Mouse (Mus musculus) ES-E14 (cell line): ENCODE results near the gene Tsks. TPM values are rescaled to one million over a fixed set of nuclear protein-coding genes. Genes with fewer than 3 reads are reported as not detected.

Experiments
- DNase-seq: peaks from one replicate; pipeline ENCODE4 v3.0.0-alpha.2; 2013; ENCODE audit warnings: low read depth, low spot score
- H3K27ac ChIP-seq: 2 replicates; pipeline ENCODE4 v1.5.1; 2012; ENCODE audit warnings: low read depth, mild to moderate bottlenecking, low read length, moderate library complexity, mixed read lengths; ENCODE audit not compliant: poor library complexity, insufficient read depth, severe bottlenecking
- H3K36me3 ChIP-seq: 2 replicates; pipeline ENCODE4 v1.6.1; 2012; ENCODE audit warnings: mild to moderate bottlenecking, low read length, moderate library complexity, mixed read lengths; ENCODE audit not compliant: control insufficient read depth, poor library complexity, insufficient read depth, severe bottlenecking
- H3K4me1 ChIP-seq, 2 experiments: fragments of 150-350 bp in 1 of 2; sonication (generic) in 1 of 2; 2 replicates each; pipeline ENCODE4 v1.6.1; 2012; ENCODE audit warnings: low read length in 2 of 2, mild to moderate bottlenecking in 1 of 2, mixed read lengths in 1 of 2; ENCODE audit not compliant: control insufficient read depth in 2 of 2, insufficient read depth in 2 of 2, poor library complexity in 1 of 2
- H3K4me3 ChIP-seq, 2 experiments: fragments of 150-350 bp in 1 of 2; sonication (generic) in 1 of 2; 2 replicates each; pipeline ENCODE4 v1.5.1; 2012; ENCODE audit warnings: low read length in 2 of 2, low read depth in 1 of 2, mild to moderate bottlenecking in 1 of 2, mixed read lengths in 1 of 2; ENCODE audit not compliant: insufficient read depth in 1 of 2, poor library complexity in 1 of 2, severe bottlenecking in 1 of 2
- H3K9ac ChIP-seq: 2 replicates; pipeline ENCODE4 v1.6.1; 2012; ENCODE audit warnings: low read depth, mild to moderate bottlenecking, low read length, mixed read lengths; ENCODE audit not compliant: poor library complexity, insufficient read depth, severe bottlenecking
- H3K9me3 ChIP-seq: fragments of 150-350 bp; sonication (generic); 2 replicates; pipeline ENCODE4 v1.6.1; 2012; ENCODE audit warnings: low read depth, mild to moderate bottlenecking, low read length; ENCODE audit not compliant: control insufficient read depth, insufficient read depth
- CHD2 ChIP-seq: IDR thresholded peaks from 2 replicates; pipeline ENCODE4 v1.6.1; 2014; ENCODE audit warnings: mild to moderate bottlenecking, low read depth, low read length, inconsistent platforms
- HCFC1 ChIP-seq: IDR thresholded peaks from 2 replicates; pipeline ENCODE4 v1.6.1; 2012; ENCODE audit warnings: low read length, inconsistent platforms, borderline replicate concordance; ENCODE audit not compliant: insufficient read depth
- MAFK ChIP-seq: IDR thresholded peaks from 2 replicates; pipeline ENCODE4 v1.6.1; 2014; ENCODE audit warnings: mild to moderate bottlenecking, low read depth, low read length, inconsistent platforms; ENCODE audit not compliant: insufficient read depth
- ZC3H11A ChIP-seq: IDR thresholded peaks from 2 replicates; pipeline ENCODE4 v1.6.1; 2012; ENCODE audit warnings: low read depth, mild to moderate bottlenecking, inconsistent platforms, low read length, borderline replicate concordance
- ZNF384 ChIP-seq: IDR thresholded peaks from 2 replicates; pipeline ENCODE4 v1.6.1; 2012; ENCODE audit warnings: low read depth, low read length, inconsistent platforms
- in situ Hi-C, 2 experiments: fragments of 600-800 bp; cut with MboI; formaldehyde crosslinking; loops; one replicate each; pipeline ENCODE4 v1.15.1; 2025; ENCODE audit warnings: low sequenced_read_pairs in 2 of 2, inconsistent platforms in 1 of 2; ENCODE audit not compliant: unreplicated experiment in 2 of 2
- total RNA-seq: library from RNA; depleted of rRNA; stranded (reverse); fragments of 300-350 nt; gene quantifications from 2 replicates; pipeline ENCODE4 v1.2.3, GENCODE M21; 2012

Tsks gene
- total RNA-seq, 1 experiment = 0.49 TPM

DNA sequence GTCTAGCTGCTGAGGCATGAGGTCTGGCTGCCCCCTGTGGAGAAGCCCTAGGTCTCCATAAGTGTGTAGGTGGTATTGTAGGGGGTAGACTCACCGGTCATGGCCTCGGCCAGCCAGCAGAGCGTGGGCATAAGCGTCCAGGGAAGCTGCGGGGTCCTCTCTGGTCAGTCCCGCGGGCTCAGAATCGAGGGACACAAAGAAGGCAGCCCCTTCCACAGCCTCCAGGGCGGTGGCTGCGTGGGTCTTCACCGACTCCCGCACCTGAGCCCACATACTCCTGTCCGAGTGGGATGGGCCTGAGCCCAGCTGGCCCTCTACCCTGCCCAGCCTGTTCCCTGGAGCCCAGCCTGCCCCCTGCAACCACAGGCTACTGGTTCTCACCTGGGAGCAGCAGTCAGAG, 22.0 kb downstream of the Tsks start:
- H3K4me1 ChIP-seq = peaks cover 2% of the 10 kb centered on the region in 2 experiments; a peak in 1 of 4 replicates
- TF ChIP-seq ZNF384 (no peak), HCFC1 (no peak), CHD2 (no peak), MAFK (no peak), ZC3H11A (no peak)
- no peak overlapping the region; the same call in 1 of the 2 replicates for H3K27ac ChIP-seq
- peaks cover 44% of the 10 kb centered on the region for H3K36me3 ChIP-seq
- no peak overlapping the region for H3K9ac ChIP-seq
- DNase-seq = no peak
- in situ Hi-C loops = no loop called here
- no peaks in the 10 kb centered on the region for H3K9me3 ChIP-seq
- H3K4me3 ChIP-seq = no peak overlapping the region

DNA sequence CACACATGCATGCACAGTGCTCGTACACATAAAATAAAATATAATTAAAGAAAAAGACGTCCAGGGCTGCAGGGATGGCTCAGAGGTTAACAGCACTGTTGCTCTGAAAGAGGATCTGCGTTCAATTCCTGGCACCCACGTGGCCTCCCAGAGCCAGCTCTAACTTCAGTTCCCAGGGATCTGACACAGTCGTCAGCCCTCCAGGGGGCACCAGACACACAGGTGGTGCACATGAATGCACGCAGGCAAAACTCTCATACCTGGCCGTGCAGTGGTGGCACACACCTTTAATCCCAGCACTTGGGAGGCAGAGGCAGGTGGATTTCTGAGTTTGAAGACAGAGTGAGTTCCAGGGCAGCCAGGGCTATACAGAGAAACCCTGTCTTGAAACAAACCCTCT, 23.0 kb downstream of the Tsks start:
- Histone ChIP-seq H3K9ac (no peak overlapping the region), H3K9me3 (no peaks in the 10 kb centered on the region), H3K4me1 (peaks cover 2 to 5% of the 10 kb centered on the region in 2 experiments; a peak in 2 of 4 replicates), H3K36me3 (peaks cover 37% of the 10 kb centered on the region), H3K4me3 (no peak overlapping the region), H3K27ac (no peak overlapping the region)
- in situ Hi-C loops = no loop called here
- TF ChIP-seq CHD2 (no peak), ZNF384 (no peak), ZC3H11A (no peak), HCFC1 (no peak), MAFK (no peak)
- no peak for DNase-seq

GRCm38 (mm10) chr7:44966638-44967037, 23.6 kb downstream of the Tsks start:
- Histone ChIP-seq H3K4me3 (peak overlapping the region; percentile 25 to 40; a peak in 3 of 4 replicates), H3K9ac (peak overlapping the region; percentile 28; the same call in 1 of the 2 replicates), H3K9me3 (no peaks in the 10 kb centered on the region), H3K4me1 (peaks cover 2 to 6% of the 10 kb centered on the region in 2 experiments; a peak in 2 of 4 replicates), H3K27ac (no peak overlapping the region), H3K36me3 (peaks cover 31% of the 10 kb centered on the region)
- in situ Hi-C loops = no loop called here
- DNase-seq = no peak
- TF ChIP-seq ZNF384 (no peak), HCFC1 (no peak), MAFK (no peak), ZC3H11A (no peak), CHD2 (no peak)

DNA sequence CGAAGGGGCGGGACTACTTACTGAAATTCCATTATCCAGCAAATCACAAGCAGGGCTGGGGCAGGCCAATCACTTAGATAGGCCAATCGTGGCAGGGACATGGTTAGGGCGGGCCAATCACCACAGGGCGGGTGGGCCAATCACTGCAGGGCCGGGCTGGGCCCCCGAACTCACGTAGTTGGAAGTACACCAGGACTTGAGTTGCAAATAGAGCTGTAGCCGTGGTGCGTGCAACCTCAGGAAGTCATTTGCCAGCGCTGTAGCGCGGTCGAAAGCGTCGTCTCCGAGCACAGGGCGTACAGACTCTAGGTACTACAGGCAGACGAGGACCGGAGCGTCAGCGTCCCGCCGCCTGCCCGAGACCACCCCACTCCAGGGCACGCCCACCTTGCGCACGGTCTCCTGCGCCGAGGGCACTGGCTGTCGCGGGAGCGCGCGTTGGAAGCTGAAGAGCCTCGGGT, 27.3 kb downstream of the Tsks start:
- no peak for TF ChIP-seq ZC3H11A
- TF ChIP-seq CHD2 = peak; percentile 80; the same call in 1 of the 2 replicates
- no peak for TF ChIP-seq ZNF384
- H3K27ac ChIP-seq = peak overlapping the region; percentile 72
- H3K9ac ChIP-seq = peak overlapping the region; percentile 77
- H3K4me3 ChIP-seq = peak overlapping the region; percentile 82 to 85
- H3K4me1 ChIP-seq = peaks cover 0 to 14% of the 10 kb centered on the region in 2 experiments; a peak in 1 of 4 replicates
- in situ Hi-C loops = no loop called here
- peak; percentile 90 for DNase-seq
- peaks cover 16% of the 10 kb centered on the region; the same call in 1 of the 2 replicates for H3K36me3 ChIP-seq
- no peaks in the 10 kb centered on the region for H3K9me3 ChIP-seq
